Mouse (Mus musculus): ENCODE data around the gene Ddx19a.
"Not testable (repeated sequence)": the region's sequence is repeated elsewhere in the genome, so short reads cannot be mapped to it uniquely, and the experiment has no call there.

Ddx19a gene

GRCm38 (mm10) chr8:110969910-110970770 lies 27.5 kb downstream of the Ddx19a start:
- peak; percentile 91 to 92 for DNase-seq (ENCODE audit: low spot score in 2 of 2)

- no peak for DNase-seq (ENCODE audit: low spot score in 2 of 2)
These were observed 30.3 kb downstream of the Ddx19a start for GRCm38 (mm10) chr8:110967326-110967725.

GRCm38 (mm10) chr8:110966586-110966985 lies 31.0 kb downstream of the Ddx19a start:
- no peak for DNase-seq (ENCODE audit: low spot score in 2 of 2)

- DNase-seq (ENCODE audit: low spot score in 2 of 2) = peak; percentile 37 to 48
These were observed 32.0 kb downstream of the Ddx19a start for GRCm38 (mm10) chr8:110965594-110965993.

GRCm38 (mm10) chr8:110964666-110965065 lies 32.9 kb downstream of the Ddx19a start:
- no peak for DNase-seq (ENCODE audit: low spot score in 2 of 2)

- DNase-seq (ENCODE audit: low spot score in 2 of 2) = no peak
These were observed 34.5 kb downstream of the Ddx19a start for GRCm38 (mm10) chr8:110963051-110963450.

GRCm38 (mm10) chr8:110959906-110960305 lies 37.7 kb downstream of the Ddx19a start:
- DNase-seq (ENCODE audit: low spot score in 2 of 2) = no peak

- DNase-seq (ENCODE audit: low spot score in 2 of 2) = no peak
These were observed 38.4 kb downstream of the Ddx19a start for GRCm38 (mm10) chr8:110959071-110959780.

- not testable (repeated sequence) for DNase-seq (ENCODE audit: low spot score in 2 of 2)
These were observed 39.0 kb downstream of the Ddx19a start for GRCm38 (mm10) chr8:110958553-110958952.

- DNase-seq (ENCODE audit: low spot score in 2 of 2) = no peak
These were observed 39.5 kb downstream of the Ddx19a start for GRCm38 (mm10) chr8:110958135-110958534.

GRCm38 (mm10) chr8:110957471-110957870 lies 40.1 kb downstream of the Ddx19a start:
- DNase-seq (ENCODE audit: low spot score in 2 of 2) = no peak

- no peak for DNase-seq (ENCODE audit: low spot score in 2 of 2)
These were observed 40.8 kb downstream of the Ddx19a start for GRCm38 (mm10) chr8:110956619-110957450.

GRCm38 (mm10) chr8:110954776-110955175 lies 42.8 kb downstream of the Ddx19a start:
- no peak for DNase-seq (ENCODE audit: low spot score in 2 of 2)

GRCm38 (mm10) chr8:110950065-110950484 lies 47.5 kb downstream of the Ddx19a start:
- no peak for DNase-seq (ENCODE audit: low spot score in 2 of 2)

GRCm38 (mm10) chr8:110945716-110946115 lies 51.9 kb downstream of the Ddx19a start:
- DNase-seq (ENCODE audit: low spot score in 2 of 2) = no peak

- DNase-seq (ENCODE audit: low spot score in 2 of 2) = no peak
These were observed 53.2 kb downstream of the Ddx19a start for GRCm38 (mm10) chr8:110944276-110944876.

- DNase-seq (ENCODE audit: low spot score in 2 of 2) = no peak
These were observed 56.1 kb downstream of the Ddx19a start for GRCm38 (mm10) chr8:110941453-110941948.

- no peak for DNase-seq (ENCODE audit: low spot score in 2 of 2)
These were observed 56.7 kb downstream of the Ddx19a start for GRCm38 (mm10) chr8:110940682-110941452.

- DNase-seq (ENCODE audit: low spot score in 2 of 2) = peak; percentile 54 to 76
These were observed 58.6 kb downstream of the Ddx19a start for GRCm38 (mm10) chr8:110938882-110939589.

- no peak for DNase-seq (ENCODE audit: low spot score in 2 of 2)
These were observed 61.4 kb downstream of the Ddx19a start for GRCm38 (mm10) chr8:110936217-110936616.
